Mouse (Mus musculus) heart, postnatal 4 days (tissue): ENCODE measurements around the gene Dupd1. TPM values are rescaled to one million over a fixed set of nuclear protein-coding genes. Genes with fewer than 3 reads are reported as not detected.

Source experiments
- DNase-seq: peaks from one replicate; pipeline ENCODE4 v3.0.0; 2021
- total RNA-seq, 2 experiments: library from RNA; stranded (reverse); gene quantifications; 2 replicates each; pipeline ENCODE4 v1.2.3; 2021

Dupd1 gene
- under 1 TPM in 1 of 2 experiments, not detected in 1; 0.68 TPM for total RNA-seq

- no peak for DNase-seq
Measured at GRCm38 (mm10) chr14:21714486-21714885, at the start of gene Dupd1. Dupd1 (minus strand) TSS chr14:21714576.

GRCm38 (mm10) chr14:21763736-21764135 lies 49.4 kb upstream of the Dupd1 start:
- no peak for DNase-seq

GRCm38 (mm10) chr14:21761560-21761959 lies 47.2 kb upstream of the Dupd1 start:
- no peak for DNase-seq

GRCm38 (mm10) chr14:21753367-21753766 lies 39.0 kb upstream of the Dupd1 start:
- no peak for DNase-seq

- no peak for DNase-seq
Measured at GRCm38 (mm10) chr14:21752411-21752810, 38.0 kb upstream of the Dupd1 start.

- peak; percentile 71 for DNase-seq
Measured at GRCm38 (mm10) chr14:21750881-21751542, 36.6 kb upstream of the Dupd1 start, which contains the start of gene Dusp13. Dusp13 (minus strand) TSS chr14:21751181.

GRCm38 (mm10) chr14:21750008-21750880 lies 35.9 kb upstream of the Dupd1 start, which contains the start of gene Samd8:
Samd8 (plus strand) TSS chr14:21750531.
- peak; percentile 88 for DNase-seq

- DNase-seq = peak; percentile 78
Measured at GRCm38 (mm10) chr14:21748142-21748870, 33.9 kb upstream of the Dupd1 start.

- no peak for DNase-seq
Measured at GRCm38 (mm10) chr14:21747436-21748141, 33.2 kb upstream of the Dupd1 start.

- no peak for DNase-seq
Measured at GRCm38 (mm10) chr14:21746846-21747245, 32.5 kb upstream of the Dupd1 start.

GRCm38 (mm10) chr14:21746251-21746650 lies 31.9 kb upstream of the Dupd1 start:
- DNase-seq = no peak

GRCm38 (mm10) chr14:21745149-21745548 lies 30.8 kb upstream of the Dupd1 start:
- no peak for DNase-seq

- no peak for DNase-seq
Measured at GRCm38 (mm10) chr14:21744169-21744568, 29.8 kb upstream of the Dupd1 start.

GRCm38 (mm10) chr14:21742441-21742840 lies 28.1 kb upstream of the Dupd1 start:
- no peak for DNase-seq

GRCm38 (mm10) chr14:21741786-21742185 lies 27.4 kb upstream of the Dupd1 start:
- peak; percentile 92 for DNase-seq

GRCm38 (mm10) chr14:21741314-21741713 lies 26.9 kb upstream of the Dupd1 start:
- DNase-seq = no peak

GRCm38 (mm10) chr14:21740345-21740744 lies 26.0 kb upstream of the Dupd1 start:
- DNase-seq = no peak

- DNase-seq = no peak
Measured at GRCm38 (mm10) chr14:21733131-21733905, 18.9 kb upstream of the Dupd1 start.

GRCm38 (mm10) chr14:21729936-21730335 lies 15.6 kb upstream of the Dupd1 start:
- DNase-seq = no peak

- DNase-seq = no peak
Measured at GRCm38 (mm10) chr14:21729031-21729732, 14.8 kb upstream of the Dupd1 start.
